Mouse (Mus musculus) gastrocnemius, adult 8-10 months (tissue): ENCODE data around the gene Ifi206. TPM values are rescaled to one million over a fixed set of nuclear protein-coding genes. Genes with fewer than 3 reads are reported as not detected.

Source experiments
- DNase-seq, 2 experiments: peaks; one replicate each; pipeline ENCODE4 v3.0.0; 2022; ENCODE audit warnings: low spot score in 2 of 2
- microRNA-seq: library from miRNA; unstranded; fragments of <30 nt; microRNA quantifications from one replicate; pipeline ENCODE4 v1.2.0, GENCODE M21; 2022
- total RNA-seq, 4 experiments: library from RNA; stranded (reverse); gene quantifications; 2 replicates each; pipeline ENCODE4 v1.2.4; 2022

Ifi206 gene
- total RNA-seq, 4 experiments from 2014 or later, result not detected

DNA sequence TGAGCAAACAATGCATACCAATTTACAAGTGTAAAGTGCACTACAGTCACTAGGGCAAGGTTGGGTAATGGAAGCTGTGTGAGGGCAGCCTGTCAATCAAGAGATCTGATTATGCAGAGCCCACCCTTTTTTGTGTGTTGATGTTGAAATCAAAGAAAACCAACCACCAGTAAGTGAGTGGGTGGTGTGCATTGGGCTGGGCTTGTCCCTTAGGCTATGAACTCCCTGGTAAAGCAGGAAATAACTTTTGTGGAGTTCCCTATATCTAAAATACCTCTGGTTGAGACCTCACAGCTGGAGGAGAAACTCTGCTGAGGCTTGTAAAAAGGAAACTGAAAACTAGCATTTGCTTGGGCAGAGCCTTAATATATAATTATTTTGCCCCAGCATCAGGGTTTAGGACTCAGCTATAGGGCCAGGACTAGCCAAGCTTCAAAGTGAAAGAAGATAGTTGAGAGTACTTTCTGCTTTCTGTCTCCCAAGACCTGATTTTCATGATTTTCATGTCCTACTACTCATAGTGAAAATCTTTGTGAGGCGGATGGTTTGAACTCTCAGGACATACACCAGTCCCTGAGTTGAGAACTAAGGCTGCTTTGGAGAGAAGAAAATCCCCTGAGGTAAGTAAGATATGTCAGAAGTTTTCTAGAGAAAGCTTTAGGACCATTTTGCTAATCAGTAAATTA, 71.8 kb downstream of the Ifi206 start:
- no peak for DNase-seq

GRCm38 (mm10) chr1:173418516-173418915, 72.3 kb downstream of the Ifi206 start:
- DNase-seq, result no peak

Small RNA genes within 50 kb of the gene (microRNA-seq; reads per million reads assigned to microRNA genes)
- gene Gm44481, result not detected

Other genes with a start within 250 kb of the Ifi206 start
- not detected for gene Olfr418, start 225.0 kb downstream of the Ifi206 start, total RNA-seq
- not detected for gene Mptx2, start 213.3 kb downstream of the Ifi206 start, total RNA-seq
- 1 to 10 TPM; 1.3 to 2.9 (median 1.9) TPM for gene Ackr1, start 157.3 kb downstream of the Ifi206 start, total RNA-seq
- gene Aim2, start 140.2 kb downstream of the Ifi206 start, total RNA-seq, result under 1 TPM in 1 of 4 experiments, not detected in 3; 0.58 TPM
- gene Cadm3, start 123.3 kb downstream of the Ifi206 start, total RNA-seq, result 1 to 10 TPM; 4.2 to 6.8 (median 6.2) TPM
- gene Ifi214, start 44.9 kb upstream of the Ifi206 start, total RNA-seq, result not detected
- not detected for gene Ifi213, start 108.2 kb upstream of the Ifi206 start, total RNA-seq
- gene Ifi209, start 139.9 kb upstream of the Ifi206 start, total RNA-seq, result under 1 TPM in 1 of 4 experiments, not detected in 3; 0.15 TPM
- gene Ifi208, start 182.6 kb upstream of the Ifi206 start, total RNA-seq, result under 1 TPM in 3 of 4 experiments, not detected in 1; 0.22 to 0.31 (median 0.24) TPM